Mouse (Mus musculus) lung, adult 2 months (tissue): ENCODE measurements around the gene Slc41a2. TPM values are rescaled to one million over a fixed set of nuclear protein-coding genes. Genes with fewer than 3 reads are reported as not detected.

Experiments used
- DNase-seq: peaks from one replicate; pipeline ENCODE4 v3.0.0; 2022
- H3K4me1 ChIP-seq: fragments of 200-500 bp; 2 replicates; pipeline ENCODE4 v1.6.1; 2011; ENCODE audit warnings: low read length; ENCODE audit not compliant: control insufficient read depth, insufficient read depth
- H3K4me3 ChIP-seq: fragments of 200-500 bp; replicated peaks from 2 replicates; pipeline ENCODE3; 2011; ENCODE audit warnings: low read depth, mild to moderate bottlenecking, control low read depth, low read length; ENCODE audit errors: extremely low read depth
- CTCF ChIP-seq: fragments of 200-500 bp; IDR thresholded peaks from 2 replicates; pipeline ENCODE4 v1.5.1; 2011; ENCODE audit warnings: mild to moderate bottlenecking, low read length, control low read depth; ENCODE audit not compliant: insufficient read depth
- POLR2A ChIP-seq: fragments of 200-500 bp; IDR thresholded peaks from 2 replicates; pipeline ENCODE4 v1.6.1; 2011; ENCODE audit warnings: low read depth, mild to moderate bottlenecking, control low read depth, low read length, borderline replicate concordance; ENCODE audit errors: extremely low read depth
- WGBS: fragments of 180-500 bp; shearing (Covaris S2); methylation state at CpG from one replicate; pipeline ENCODE4 v1.1.7; 2018; 5-methylcytosine and 5-hydroxymethylcytosine counted together
- polyA plus RNA-seq: library from polyadenylated mRNA; depleted of rRNA; stranded (reverse); fragments of >200 nt; gene quantifications from 2 replicates; pipeline ENCODE4 v1.2.3, GENCODE M21; 2012; rRNA removed

The Slc41a2 gene
- 2.4 and 4.0 TPM in 2 replicates for polyA plus RNA-seq

- TF ChIP-seq CTCF: no peak
- peak; percentile 30; the same call in 1 of the 2 replicates for TF ChIP-seq POLR2A
- H3K4me1 ChIP-seq: no peaks in the 10 kb centered on the region
- H3K4me3 ChIP-seq: peak within 1 kb of the TSS; percentile 76
- peak; percentile 69 for DNase-seq
- WGBS: under 1% methylated on average over 92 of the region's 102 CpGs
Observed at GRCm38 (mm10) chr10:83337159-83337951, at the start of gene Slc41a2. Gene Slc41a2 (minus strand): TSS chr10:83337882.

- WGBS: 91% methylated on average over 7 of the region's 7 CpGs
- no peak for DNase-seq
Observed at GRCm38 (mm10) chr10:83385330-83385910, 47.7 kb upstream of the Slc41a2 start.

GRCm38 (mm10) chr10:83384456-83385215 is 47.0 kb upstream of the Slc41a2 start:
- TF ChIP-seq POLR2A: no peak
- TF ChIP-seq CTCF: no peak
- no peaks in the 10 kb centered on the region for H3K4me1 ChIP-seq
- no peak overlapping the region for H3K4me3 ChIP-seq
- WGBS: 90% methylated on average over 8 of the region's 8 CpGs
- no peak for DNase-seq

More at GRCm38 (mm10) chr10:83385330-83385910, 47.7 kb upstream of the Slc41a2 start:
- TF ChIP-seq POLR2A (no peak), CTCF (no peak)
- Histone ChIP-seq H3K4me3 (no peak overlapping the region), H3K4me1 (no peaks in the 10 kb centered on the region)

DNA sequence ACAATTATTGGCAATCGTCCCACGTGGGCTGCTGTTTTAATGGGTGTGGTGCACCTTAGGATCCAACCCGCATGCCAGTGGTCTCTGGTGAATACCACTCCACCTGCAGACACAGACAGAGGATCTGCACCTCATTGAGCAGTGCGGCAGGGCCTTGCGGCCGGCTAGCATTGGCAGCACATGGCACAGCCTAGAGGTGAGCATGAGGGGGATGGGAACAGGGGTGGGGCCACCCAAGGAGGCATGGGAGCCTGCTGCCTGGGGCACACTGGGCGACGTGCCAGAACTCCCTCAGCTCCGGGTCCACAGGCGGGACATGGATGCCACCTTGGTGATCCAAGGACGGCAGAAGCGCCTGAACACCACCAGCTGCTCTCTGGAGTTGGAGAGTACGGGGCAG is 46.2 kb upstream of the Slc41a2 start:
- no peak for DNase-seq
- no peaks in the 10 kb centered on the region for H3K4me1 ChIP-seq
- WGBS: 83% methylated on average over 13 of the region's 13 CpGs
- TF ChIP-seq CTCF (no peak), POLR2A (no peak)
- no peak overlapping the region for H3K4me3 ChIP-seq

DNA sequence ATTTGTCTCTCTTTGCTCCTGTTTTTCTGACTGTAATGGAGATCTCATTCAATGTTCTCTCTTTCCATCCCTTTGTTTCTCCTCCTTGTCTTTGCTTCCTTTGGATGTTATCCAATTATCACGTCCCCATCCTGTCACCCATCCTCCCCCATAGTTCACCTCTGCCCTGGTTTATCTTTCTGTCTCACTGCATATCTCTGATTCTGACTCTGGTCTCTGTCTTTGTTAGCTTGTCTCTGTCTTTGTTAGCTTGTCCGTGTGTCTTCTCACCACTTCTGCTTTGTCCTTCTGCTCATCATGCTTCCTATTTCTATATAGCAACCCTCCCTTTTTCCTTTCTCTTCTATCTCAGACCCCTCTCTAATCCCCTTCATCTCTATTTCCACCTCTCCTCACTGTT is 45.3 kb upstream of the Slc41a2 start:
- no peak for DNase-seq
- Histone ChIP-seq H3K4me1 (no peaks in the 10 kb centered on the region), H3K4me3 (no peak overlapping the region)
- 55% methylated on average over 2 of the region's 2 CpGs for WGBS
- no peak for TF ChIP-seq CTCF
- no peak for TF ChIP-seq POLR2A

DNA sequence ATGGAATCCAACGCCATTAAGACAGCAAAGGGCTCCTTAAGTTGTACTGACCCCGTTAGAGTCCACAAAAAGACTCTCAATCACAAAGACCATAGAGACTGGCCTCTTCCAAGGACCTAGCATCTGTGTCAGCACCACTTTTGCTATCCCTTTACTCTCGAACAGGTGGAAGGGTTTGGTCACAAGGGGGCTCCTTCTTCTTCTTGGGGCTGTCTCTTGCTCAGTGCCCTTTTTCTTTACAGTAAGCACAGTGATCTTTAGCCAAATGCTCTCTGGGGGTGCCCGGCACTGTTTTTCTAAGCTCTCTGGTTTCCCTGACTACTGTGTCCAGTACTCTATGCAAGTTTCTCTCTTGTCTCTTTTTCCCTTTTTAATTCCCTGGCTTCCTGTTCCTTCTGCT is 44.8 kb upstream of the Slc41a2 start:
- H3K4me1 ChIP-seq: no peaks in the 10 kb centered on the region
- DNase-seq: no peak
- WGBS: 88% methylated on average over 4 of the region's 4 CpGs
- no peak for TF ChIP-seq CTCF
- TF ChIP-seq POLR2A: no peak
- no peak overlapping the region for H3K4me3 ChIP-seq

DNA sequence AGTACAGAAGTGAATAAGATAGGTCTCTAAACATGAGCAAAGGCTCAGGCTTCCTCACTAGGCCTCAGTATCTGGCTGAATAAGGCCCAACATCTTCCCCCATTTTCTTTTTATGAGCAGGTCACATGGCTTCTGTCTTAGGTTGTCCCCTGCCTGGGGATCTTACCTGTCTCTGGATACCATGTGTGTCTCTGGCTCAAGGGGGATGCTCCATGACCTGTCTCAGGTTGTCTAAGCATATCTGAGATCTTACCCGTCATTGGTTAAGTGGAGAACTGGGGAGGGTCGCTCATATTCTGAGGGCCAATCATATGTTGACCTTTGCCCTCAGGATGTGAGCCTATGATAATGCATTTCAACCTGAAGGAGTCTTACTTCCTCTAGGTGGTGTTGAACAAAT is 42.8 kb upstream of the Slc41a2 start:
- WGBS: 95% methylated on average over 2 of the region's 2 CpGs
- no peaks in the 10 kb centered on the region for H3K4me1 ChIP-seq
- no peak for DNase-seq
- H3K4me3 ChIP-seq: no peak overlapping the region
- TF ChIP-seq CTCF: no peak
- no peak for TF ChIP-seq POLR2A

- 60% methylated on average over 9 of the region's 9 CpGs for WGBS
- no peak overlapping the region for H3K4me3 ChIP-seq
- TF ChIP-seq CTCF (no peak), POLR2A (no peak)
- DNase-seq: no peak
- no peaks in the 10 kb centered on the region for H3K4me1 ChIP-seq
Observed at GRCm38 (mm10) chr10:83378083-83378833, 40.6 kb upstream of the Slc41a2 start.
